Mouse (Mus musculus): ENCODE measurements around the gene Iqsec1. TPM values are rescaled to one million over a fixed set of nuclear protein-coding genes. Genes with fewer than 3 reads are reported as not detected.
A peak's percentile ranks its signal among the peaks of the same experiment; 100 is the strongest.

The Iqsec1 gene
- polyA plus RNA-seq, 1 experiment from 2014 or later = 2.6 TPM

- no peaks in the 10 kb centered on the region for H3K36me3 ChIP-seq (replicated peaks)
- no peak overlapping the region for H3K4me3 ChIP-seq (replicated peaks)
- no peaks in the 10 kb centered on the region for H3K9me3 ChIP-seq (replicated peaks)
- ATAC-seq (ENCODE audit: insufficient read depth) = no peak
- H3K4me1 ChIP-seq (replicated peaks) = 0 out of 2 replicates have a peak, but pooled peaks cover 2% of the 10 kb centered on the region
- H3K4me2 ChIP-seq = no peak overlapping the region
- H3K27ac ChIP-seq (replicated peaks) = no peak overlapping the region
- no peaks in the 10 kb centered on the region for H3K27me3 ChIP-seq
- WGBS (ENCODE audit: insufficient replicate concordance) = 51% methylated on average over 19 of the region's 19 CpGs
- H3K9ac ChIP-seq = no peak overlapping the region
These were observed 206.3 kb downstream of the Iqsec1 start for GRCm38 (mm10) chr6:90781921-90782770.

GRCm38 (mm10) chr6:90780532-90780931 lies 208.0 kb downstream of the Iqsec1 start:
- no peaks in the 10 kb centered on the region for H3K36me3 ChIP-seq (replicated peaks)
- no peak overlapping the region for H3K4me3 ChIP-seq (replicated peaks)
- H3K4me2 ChIP-seq = no peak overlapping the region
- H3K9ac ChIP-seq = no peak overlapping the region
- no peaks in the 10 kb centered on the region for H3K9me3 ChIP-seq (replicated peaks)
- 49% methylated on average over 2 of the region's 2 CpGs for WGBS (ENCODE audit: insufficient replicate concordance)
- H3K4me1 ChIP-seq (replicated peaks) = 0 out of 2 replicates have a peak, but pooled peaks cover 2% of the 10 kb centered on the region
- no peak overlapping the region for H3K27ac ChIP-seq (replicated peaks)
- ATAC-seq (ENCODE audit: insufficient read depth) = no peak
- H3K27me3 ChIP-seq = no peaks in the 10 kb centered on the region

- 55% methylated on average over 6 of the region's 6 CpGs for WGBS (ENCODE audit: insufficient replicate concordance)
- Histone ChIP-seq H3K27ac (replicated peaks) (no peak overlapping the region), H3K4me2 (no peak overlapping the region), H3K4me1 (replicated peaks) (0 out of 2 replicates have a peak, but pooled peaks cover 2% of the 10 kb centered on the region), H3K9me3 (replicated peaks) (no peaks in the 10 kb centered on the region), H3K36me3 (replicated peaks) (no peaks in the 10 kb centered on the region), H3K27me3 (no peaks in the 10 kb centered on the region), H3K9ac (no peak overlapping the region), H3K4me3 (replicated peaks) (no peak overlapping the region)
- no peak for ATAC-seq (ENCODE audit: insufficient read depth)
These were observed 209.6 kb downstream of the Iqsec1 start for GRCm38 (mm10) chr6:90778841-90779240.

- H3K9ac ChIP-seq = no peak overlapping the region
- whole genome bisulfite sequencing (ENCODE audit: insufficient replicate concordance) = 56% methylated on average over 1 of the region's 1 CpGs
- no peak overlapping the region for H3K27ac ChIP-seq (replicated peaks)
- H3K36me3 ChIP-seq (replicated peaks) = no peaks in the 10 kb centered on the region
- H3K4me2 ChIP-seq = no peak overlapping the region
- no peak for ATAC-seq (ENCODE audit: insufficient read depth)
- H3K9me3 ChIP-seq (replicated peaks) = no peaks in the 10 kb centered on the region
- no peak overlapping the region for H3K4me3 ChIP-seq (replicated peaks)
- no peaks in the 10 kb centered on the region for H3K27me3 ChIP-seq
- H3K4me1 ChIP-seq (replicated peaks) = 0 out of 2 replicates have a peak, but pooled peaks cover 2% of the 10 kb centered on the region
These were observed 211.2 kb downstream of the Iqsec1 start for GRCm38 (mm10) chr6:90777302-90777701.

GRCm38 (mm10) chr6:90775606-90776005 lies 212.9 kb downstream of the Iqsec1 start:
- Histone ChIP-seq H3K27me3 (no peaks in the 10 kb centered on the region), H3K9ac (no peak overlapping the region), H3K27ac (replicated peaks) (no peak overlapping the region), H3K4me3 (replicated peaks) (no peak overlapping the region), H3K4me1 (replicated peaks) (no peaks in the 10 kb centered on the region), H3K9me3 (replicated peaks) (no peaks in the 10 kb centered on the region), H3K36me3 (replicated peaks) (no peaks in the 10 kb centered on the region), H3K4me2 (no peak overlapping the region)
- 51% methylated on average over 1 of the region's 1 CpGs for WGBS (ENCODE audit: insufficient replicate concordance)
- no peak for ATAC-seq (ENCODE audit: insufficient read depth)

GRCm38 (mm10) chr6:90773811-90774233 lies 214.7 kb downstream of the Iqsec1 start:
- Histone ChIP-seq H3K36me3 (replicated peaks) (no peaks in the 10 kb centered on the region), H3K9ac (no peak overlapping the region), H3K9me3 (replicated peaks) (no peaks in the 10 kb centered on the region), H3K27ac (replicated peaks) (no peak overlapping the region), H3K4me2 (no peak overlapping the region), H3K27me3 (no peaks in the 10 kb centered on the region), H3K4me3 (replicated peaks) (no peak overlapping the region), H3K4me1 (replicated peaks) (no peaks in the 10 kb centered on the region)
- no peak for ATAC-seq (ENCODE audit: insufficient read depth)

GRCm38 (mm10) chr6:90772120-90772519 lies 216.4 kb downstream of the Iqsec1 start:
- ATAC-seq (ENCODE audit: insufficient read depth) = no peak
- no peak overlapping the region for H3K4me3 ChIP-seq (replicated peaks)
- no peaks in the 10 kb centered on the region for H3K36me3 ChIP-seq (replicated peaks)
- H3K4me1 ChIP-seq (replicated peaks) = no peaks in the 10 kb centered on the region
- no peak overlapping the region for H3K27ac ChIP-seq (replicated peaks)
- H3K9ac ChIP-seq = no peak overlapping the region
- H3K27me3 ChIP-seq = no peaks in the 10 kb centered on the region
- H3K9me3 ChIP-seq (replicated peaks) = no peaks in the 10 kb centered on the region
- WGBS (ENCODE audit: insufficient replicate concordance) = 55% methylated on average over 5 of the region's 5 CpGs
- H3K4me2 ChIP-seq = no peak overlapping the region

GRCm38 (mm10) chr6:90768526-90768925 lies 220.0 kb downstream of the Iqsec1 start:
- no peaks in the 10 kb centered on the region for H3K9me3 ChIP-seq (replicated peaks)
- no peaks in the 10 kb centered on the region for H3K36me3 ChIP-seq (replicated peaks)
- ATAC-seq (ENCODE audit: insufficient read depth) = no peak
- H3K27me3 ChIP-seq = no peaks in the 10 kb centered on the region
- no peak overlapping the region for H3K27ac ChIP-seq (replicated peaks)
- H3K4me3 ChIP-seq (replicated peaks) = no peak overlapping the region
- H3K9ac ChIP-seq = no peak overlapping the region
- H3K4me1 ChIP-seq (replicated peaks) = no peaks in the 10 kb centered on the region; the same call in 1 of the 2 replicates
- no peak overlapping the region for H3K4me2 ChIP-seq
- 44% methylated on average over 2 of the region's 2 CpGs for whole genome bisulfite sequencing (ENCODE audit: insufficient replicate concordance)

- Histone ChIP-seq H3K4me1 (replicated peaks) (no peaks in the 10 kb centered on the region; the same call in 1 of the 2 replicates), H3K9me3 (replicated peaks) (no peaks in the 10 kb centered on the region), H3K27ac (replicated peaks) (no peak overlapping the region), H3K4me2 (no peak overlapping the region), H3K27me3 (no peaks in the 10 kb centered on the region), H3K4me3 (replicated peaks) (no peak overlapping the region), H3K9ac (no peak overlapping the region), H3K36me3 (replicated peaks) (no peaks in the 10 kb centered on the region)
- ATAC-seq (ENCODE audit: insufficient read depth) = no peak
- WGBS (ENCODE audit: insufficient replicate concordance) = 43% methylated on average over 1 of the region's 1 CpGs
These were observed 220.6 kb downstream of the Iqsec1 start for GRCm38 (mm10) chr6:90767874-90768273.

- Histone ChIP-seq H3K36me3 (replicated peaks) (no peaks in the 10 kb centered on the region), H3K4me1 (replicated peaks) (peaks cover 7% of the 10 kb centered on the region), H3K4me3 (replicated peaks) (no peak overlapping the region), H3K27ac (replicated peaks) (no peak overlapping the region), H3K9me3 (replicated peaks) (no peaks in the 10 kb centered on the region), H3K4me2 (no peak overlapping the region), H3K27me3 (no peaks in the 10 kb centered on the region), H3K9ac (no peak overlapping the region)
- 61% methylated on average over 2 of the region's 2 CpGs for WGBS (ENCODE audit: insufficient replicate concordance)
- no peak for ATAC-seq (ENCODE audit: insufficient read depth)
These were observed 223.7 kb downstream of the Iqsec1 start for GRCm38 (mm10) chr6:90764753-90765152.

- no peak overlapping the region for H3K9ac ChIP-seq
- H3K4me2 ChIP-seq = no peak overlapping the region
- no peaks in the 10 kb centered on the region for H3K9me3 ChIP-seq (replicated peaks)
- H3K27ac ChIP-seq (replicated peaks) = no peak overlapping the region
- peak; percentile 35; the same call in 1 of the 2 replicates for ATAC-seq (ENCODE audit: insufficient read depth)
- no peaks in the 10 kb centered on the region for H3K36me3 ChIP-seq (replicated peaks)
- peaks cover 11% of the 10 kb centered on the region for H3K4me1 ChIP-seq (replicated peaks)
- H3K4me3 ChIP-seq (replicated peaks) = no peak overlapping the region
- no peaks in the 10 kb centered on the region for H3K27me3 ChIP-seq
- 63% methylated on average over 18 of the region's 18 CpGs for WGBS (ENCODE audit: insufficient replicate concordance)
These were observed 224.4 kb downstream of the Iqsec1 start for GRCm38 (mm10) chr6:90763959-90764591.

Data from liver, embryonic 15.5 days (tissue).